Mouse (Mus musculus): ENCODE data around the gene Mrpl23.

Gene Mrpl23

GRCm38 (mm10) chr7:142532671-142533058 is at the start of gene Mrpl23:
TSS of gene Mrpl23 (plus strand) at chr7:142532686.
- DNase-seq (ENCODE audit: low spot score in 2 of 2), result no peak

GRCm38 (mm10) chr7:142483136-142483535 is 49.4 kb upstream of the Mrpl23 start:
- no peak for DNase-seq (ENCODE audit: low spot score in 2 of 2)

GRCm38 (mm10) chr7:142484780-142485179 is 47.7 kb upstream of the Mrpl23 start:
- DNase-seq (ENCODE audit: low spot score in 2 of 2), result no peak

- DNase-seq (ENCODE audit: low spot score in 2 of 2), result no peak
Observed at GRCm38 (mm10) chr7:142486751-142487162, 45.7 kb upstream of the Mrpl23 start.

- DNase-seq (ENCODE audit: low spot score in 2 of 2), result peak in 1 of 2 experiments; percentile 47
Observed at GRCm38 (mm10) chr7:142487341-142487859, 45.1 kb upstream of the Mrpl23 start.

GRCm38 (mm10) chr7:142488053-142488452 is 44.4 kb upstream of the Mrpl23 start:
- DNase-seq (ENCODE audit: low spot score in 2 of 2), result no peak

GRCm38 (mm10) chr7:142493535-142493934 is 39.0 kb upstream of the Mrpl23 start:
- DNase-seq (ENCODE audit: low spot score in 2 of 2), result no peak

- DNase-seq (ENCODE audit: low spot score in 2 of 2), result no peak
Observed at GRCm38 (mm10) chr7:142496158-142496557, 36.3 kb upstream of the Mrpl23 start.

GRCm38 (mm10) chr7:142496800-142497199 is 35.7 kb upstream of the Mrpl23 start:
- DNase-seq (ENCODE audit: low spot score in 2 of 2), result no peak

GRCm38 (mm10) chr7:142497775-142498174 is 34.7 kb upstream of the Mrpl23 start:
- DNase-seq (ENCODE audit: low spot score in 2 of 2), result no peak

GRCm38 (mm10) chr7:142498575-142498974 is 33.9 kb upstream of the Mrpl23 start, which contains the start of gene Tnnt3:
TSS of gene Tnnt3 (plus strand) at chr7:142498836.
- no peak for DNase-seq (ENCODE audit: low spot score in 2 of 2)

GRCm38 (mm10) chr7:142499010-142499721 is 33.3 kb upstream of the Mrpl23 start:
- DNase-seq (ENCODE audit: low spot score in 2 of 2), result no peak

- DNase-seq (ENCODE audit: low spot score in 2 of 2), result no peak
Observed at GRCm38 (mm10) chr7:142500032-142500431, 32.5 kb upstream of the Mrpl23 start.

GRCm38 (mm10) chr7:142503206-142503605 is 29.3 kb upstream of the Mrpl23 start:
- no peak for DNase-seq (ENCODE audit: low spot score in 2 of 2)

- DNase-seq (ENCODE audit: low spot score in 2 of 2), result no peak
Observed at GRCm38 (mm10) chr7:142505942-142506341, 26.5 kb upstream of the Mrpl23 start.

- DNase-seq (ENCODE audit: low spot score in 2 of 2), result no peak
Observed at GRCm38 (mm10) chr7:142506501-142506900, 26.0 kb upstream of the Mrpl23 start.

GRCm38 (mm10) chr7:142507453-142507852 is 25.0 kb upstream of the Mrpl23 start:
- DNase-seq (ENCODE audit: low spot score in 2 of 2), result no peak

- DNase-seq (ENCODE audit: low spot score in 2 of 2), result no peak
Observed at GRCm38 (mm10) chr7:142509518-142509917, 23.0 kb upstream of the Mrpl23 start.

GRCm38 (mm10) chr7:142510021-142510777 is 22.3 kb upstream of the Mrpl23 start:
- DNase-seq (ENCODE audit: low spot score in 2 of 2), result no peak

- no peak for DNase-seq (ENCODE audit: low spot score in 2 of 2)
Observed at GRCm38 (mm10) chr7:142514048-142514447, 18.4 kb upstream of the Mrpl23 start.

- DNase-seq (ENCODE audit: low spot score in 2 of 2), result no peak
Observed at GRCm38 (mm10) chr7:142516221-142516978, 16.1 kb upstream of the Mrpl23 start.

GRCm38 (mm10) chr7:142517531-142517930 is 15.0 kb upstream of the Mrpl23 start:
- DNase-seq (ENCODE audit: low spot score in 2 of 2), result no peak
